Mouse (Mus musculus): ENCODE measurements around the gene Ptpn12.

DNA sequence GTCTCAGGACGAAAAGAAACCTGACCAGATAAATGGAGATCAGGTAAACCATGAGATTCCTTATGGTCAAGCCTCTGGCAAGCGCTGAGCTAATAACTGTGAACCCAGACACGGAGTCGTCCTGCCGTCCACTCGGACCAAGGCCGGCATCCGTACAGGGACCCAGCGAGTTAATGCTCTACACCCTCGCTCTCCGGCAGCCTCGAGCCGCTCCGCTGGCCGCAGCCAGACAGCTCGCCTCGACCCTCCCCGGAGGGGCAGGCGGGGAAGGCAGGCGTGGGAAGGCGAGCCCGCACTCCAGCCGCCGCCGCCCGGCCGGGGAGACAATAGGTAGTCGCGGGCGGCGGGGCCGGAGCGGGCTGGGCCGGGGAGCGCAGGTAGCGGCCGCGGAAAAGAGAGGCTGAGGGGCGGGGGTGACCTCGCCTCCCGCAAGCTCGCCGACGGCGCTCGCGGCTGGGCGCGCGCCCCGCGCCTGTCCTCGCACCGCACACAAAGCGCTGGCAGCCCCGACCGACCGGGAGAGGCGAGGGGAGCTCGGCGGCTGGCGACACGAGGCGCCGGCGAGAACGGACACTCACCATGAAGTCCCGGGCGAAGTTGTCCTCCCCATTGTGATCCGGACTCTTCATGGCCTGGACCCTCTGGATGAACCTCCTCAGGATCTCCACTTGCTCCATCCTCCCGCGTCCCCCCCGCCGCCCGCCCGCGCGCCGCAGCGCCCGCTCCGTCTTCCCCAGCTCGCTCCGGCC, 466 bp downstream of the Ptpn12 start:
- TF ChIP-seq CTCF (IDR thresholded peaks at IDR 0.05; ENCODE audit: low read depth, low read length) (no peak), GATA1 (IDR thresholded peaks at IDR 0.05; ENCODE audit: borderline replicate concordance, low read length) (no peak), TAL1 (conservative IDR thresholded peaks at IDR 0.05; ENCODE audit: low read depth, low read length) (no peak), GATA2 (IDR thresholded peaks at IDR 0.05; ENCODE audit: borderline replicate concordance, low read depth, low read length) (no peak), POLR2AphosphoS5 (IDR thresholded peaks at IDR 0.05; ENCODE audit: insufficient replicate concordance, low read depth, low read length) (no peak)
